ENCODE assay signal across 15 mouse cellular contexts in the genomic region with DNA sequence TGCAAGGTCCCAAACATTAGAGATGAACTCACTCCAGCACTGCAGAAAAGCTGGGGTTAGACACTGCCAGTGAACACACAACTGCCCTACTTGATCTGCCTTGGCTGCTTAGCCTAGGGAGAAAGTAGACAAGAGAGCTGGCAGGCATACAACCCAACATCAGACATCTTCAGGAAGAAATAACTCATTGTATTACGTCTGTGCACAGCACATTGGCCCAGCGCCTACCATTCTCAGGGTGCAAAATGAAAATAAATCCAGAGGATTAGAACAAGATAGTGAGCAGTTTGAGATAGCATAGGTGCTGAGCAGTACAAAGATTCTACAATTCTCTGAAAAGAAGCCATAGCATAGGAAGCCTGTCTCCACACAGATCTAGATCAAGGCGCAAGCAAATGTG.
DNase-seq lines count a peak whose midpoint lies in the region; ATAC-seq lines count a peak whose summit lies in the region.
"Had no signal": no experiment of that assay in that cellular context is flagged by ENCODE, and none has a peak within 500 bp of the region (broad histone marks: within the 10 kb centered on the region; RNA-seq: fewer than 3 reads in every experiment).

No protein-coding gene starts in this region.

- no peak overlapping the region for H3K4me3 ChIP-seq in kidney, embryonic 16.5 days (ENCODE audit: low read length)
- no peak overlapping the region for H3K4me3 ChIP-seq in forebrain, embryonic 12.5 days (replicated peaks)
- H3K4me3 ChIP-seq: embryonic facial prominence, embryonic 13.5 days; forebrain, embryonic 15.5 days; limb, embryonic 10.5 days; neural tube, embryonic 13.5 days had no signal

- 0 out of 2 replicates have a peak overlapping the region, but pooled peaks have one; percentile 2 for H3K27ac ChIP-seq in kidney, embryonic 16.5 days (ENCODE audit: low read length)
- no peak overlapping the region for H3K27ac ChIP-seq in forebrain, embryonic 12.5 days
- H3K27ac ChIP-seq: embryonic facial prominence, embryonic 13.5 days; forebrain, embryonic 15.5 days; hindbrain, postnatal 0 days; limb, embryonic 10.5 days; neural tube, embryonic 13.5 days had no signal

- H3K36me3 ChIP-seq in kidney, embryonic 16.5 days (ENCODE audit: insufficient read depth, low read length), result no peaks in the 10 kb centered on the region
- H3K36me3 ChIP-seq in forebrain, embryonic 12.5 days (replicated peaks), result no peaks in the 10 kb centered on the region
- H3K36me3 ChIP-seq: embryonic facial prominence, embryonic 13.5 days; forebrain, embryonic 15.5 days; limb, embryonic 10.5 days; neural tube, embryonic 13.5 days had no signal

- H3K9ac ChIP-seq in kidney, embryonic 16.5 days (replicated peaks; ENCODE audit: low read length), result no peak overlapping the region
- H3K9ac ChIP-seq in forebrain, embryonic 12.5 days, result no peak overlapping the region
- H3K9ac ChIP-seq: embryonic facial prominence, embryonic 13.5 days; forebrain, embryonic 15.5 days; neural tube, embryonic 13.5 days had no signal

- peak; percentile 15 to 21 for DNase-seq in heart, postnatal 10 days
- DNase-seq in heart, postnatal 4 days, result no peak
- peak; percentile 68 for DNase-seq in adrenal gland, postnatal 14 days
- peak; percentile 48 for DNase-seq in lung, postnatal 25 days (ENCODE audit: low spot score)
- DNase-seq in thymus, postnatal 4 days, result no peak
- DNase-seq: cerebellum, adult 8-10 months; midbrain, embryonic 14.5 days had no signal

- 0 out of 2 replicates have a peak, but pooled peaks have one; percentile 28 for ATAC-seq in kidney, embryonic 16.5 days (ENCODE audit: low FRiP score, low TSS enrichment)
- ATAC-seq in forebrain, embryonic 12.5 days (ENCODE audit: low FRiP score), result no peak
- ATAC-seq: forebrain, embryonic 15.5 days; hindbrain, postnatal 0 days; Patski had no signal

- intact Hi-C loops in heart, postnatal 10 days (cut with DNase I), result loop anchor here (5.0 kb wide), 2 partner anchors 58 to 378 kb away; no protein-coding TSS in a partner anchor

- no peaks in the 10 kb centered on the region for H3K27me3 ChIP-seq in kidney, embryonic 16.5 days (ENCODE audit: insufficient read depth, low read length)
- peaks cover 8% of the 10 kb centered on the region; the same call in 1 of the 2 replicates for H3K27me3 ChIP-seq in forebrain, embryonic 12.5 days
- H3K27me3 ChIP-seq: forebrain, embryonic 15.5 days; neural tube, embryonic 13.5 days; Patski had no signal

- WGBS in kidney, embryonic 16.5 days, result 76% methylated on average over 3 of the region's 3 CpGs
- WGBS in forebrain, embryonic 12.5 days, result 90% methylated on average over 3 of the region's 3 CpGs

- no peak overlapping the region for H3K4me2 ChIP-seq in kidney, embryonic 16.5 days (replicated peaks; ENCODE audit: low read depth, low read length)
- H3K4me2 ChIP-seq in forebrain, embryonic 12.5 days, result no peak overlapping the region
- H3K4me2 ChIP-seq: embryonic facial prominence, embryonic 13.5 days; forebrain, embryonic 15.5 days; neural tube, embryonic 13.5 days had no signal

- H3K9me3 ChIP-seq in kidney, embryonic 16.5 days (ENCODE audit: low read length), result no peaks in the 10 kb centered on the region
- H3K9me3 ChIP-seq in forebrain, embryonic 12.5 days, result no peaks in the 10 kb centered on the region
- H3K9me3 ChIP-seq: embryonic facial prominence, embryonic 13.5 days; forebrain, embryonic 15.5 days; limb, embryonic 10.5 days; neural tube, embryonic 13.5 days had no signal

- H3K4me1 ChIP-seq in kidney, embryonic 16.5 days (ENCODE audit: insufficient read depth, low read length), result peaks cover 6% of the 10 kb centered on the region
- H3K4me1 ChIP-seq in forebrain, embryonic 12.5 days, result peaks cover 3% of the 10 kb centered on the region; the same call in 1 of the 2 replicates

Comparison
In these comparisons a context has a peak if more than half of its experiments do, and no peak if none do; other contexts are left out.
1. DNase-seq: peak in heart, postnatal 10 days (2 of 2), adrenal gland, postnatal 14 days (single experiment) and lung, postnatal 25 days (single experiment); none in heart, postnatal 4 days (single experiment) and thymus, postnatal 4 days (single experiment).